Mouse (Mus musculus): ENCODE results near the gene Zc4h2. TPM values are rescaled to one million over a fixed set of nuclear protein-coding genes. Genes with fewer than 3 reads are reported as not detected.
A peak's percentile ranks its signal among the peaks of the same experiment; 100 is the strongest.

Zc4h2 gene
- 1 to 10 TPM; 2.9 to 3.6 TPM for total RNA-seq (2021)
- long read RNA-seq, experiment 1, partial matches to known transcripts = 0 of 1 reads
- long read RNA-seq, experiment 1, other reads (novel, unspliced or antisense) = 0 of 1 reads
- long read RNA-seq, experiment 2, partial matches to known transcripts = 0 of 1 reads
- long read RNA-seq, experiment 2, other reads (novel, unspliced or antisense) = 0 of 1 reads

GRCm38 (mm10) chrX:95657804-95658599 is at the start of gene Zc4h2:
Gene Zc4h2, minus strand, starts transcription at chrX:95658509.
- DNase-seq = peak; percentile 60 to 83

- DNase-seq = peak in 1 of 2 experiments; percentile 2
Measured at GRCm38 (mm10) chrX:95687119-95687518, 28.8 kb upstream of the Zc4h2 start.

- no peak for DNase-seq
Measured at GRCm38 (mm10) chrX:95682206-95682605, 23.9 kb upstream of the Zc4h2 start.

GRCm38 (mm10) chrX:95658600-95659084 is 333 bp upstream of the Zc4h2 start:
- DNase-seq = peak; percentile 1 to 4

- no peak for DNase-seq
Measured at GRCm38 (mm10) chrX:95600609-95601008, 57.7 kb downstream of the Zc4h2 start.

Other genes with a start within 250 kb of the Zc4h2 start
- gene Amer1, start 213.6 kb downstream of the Zc4h2 start, total RNA-seq (2021) = 1 to 10 TPM; 8.2 to 9.5 TPM
- gene Asb12, start 100.5 kb downstream of the Zc4h2 start, total RNA-seq (2021) = not detected
- gene Pfn5, start 100.4 kb downstream of the Zc4h2 start, total RNA-seq (2021) = not detected
- gene Zc3h12b, start 53.2 kb upstream of the Zc4h2 start, total RNA-seq (2021) = 1 to 10 TPM; 3.0 to 3.8 TPM